Mouse (Mus musculus) liver, embryonic 14.5 days (tissue): ENCODE data around the gene Phkg1.

Source experiments
- CTCF ChIP-seq: IDR thresholded peaks from 2 replicates; pipeline ENCODE4 v1.5.1; 2016; ENCODE audit warnings: antibody characterized with exemption, low read depth, control low read depth
- EP300 ChIP-seq: IDR thresholded peaks from 2 replicates; pipeline ENCODE4 v1.6.1; 2016; ENCODE audit warnings: antibody characterized with exemption, low read depth

GRCm38 (mm10) chr5:129909591-129909990 is 11.2 kb upstream of the Phkg1 start:
- no peak for TF ChIP-seq CTCF
- no peak for TF ChIP-seq EP300
